Mouse (Mus musculus) neural tube, embryonic 10.5 days (tissue): ENCODE results near the gene Pcnt.
A peak's percentile ranks its signal among the peaks of the same experiment; 100 is the strongest.

Experiments used
- DNase-seq: peaks from one replicate; pipeline ENCODE4 v3.0.0-alpha.2; 2017; ENCODE audit warnings: low spot score; ENCODE audit errors: extremely low spot score

Pcnt gene

GRCm38 (mm10) chr10:76416811-76417210 is 25.8 kb downstream of the Pcnt start:
- DNase-seq: no peak

GRCm38 (mm10) chr10:76408520-76408919 is 34.1 kb downstream of the Pcnt start:
- no peak for DNase-seq

GRCm38 (mm10) chr10:76392596-76392995 is 50.0 kb downstream of the Pcnt start:
- DNase-seq: no peak

- peak; percentile 35 for DNase-seq
Observed at GRCm38 (mm10) chr10:76391786-76392185, 50.8 kb downstream of the Pcnt start.

- no peak for DNase-seq
Observed at GRCm38 (mm10) chr10:76391166-76391565, 51.4 kb downstream of the Pcnt start.

GRCm38 (mm10) chr10:76374981-76375380 is 67.6 kb downstream of the Pcnt start:
- no peak for DNase-seq

GRCm38 (mm10) chr10:76371736-76372135 is 70.8 kb downstream of the Pcnt start:
- DNase-seq: no peak

- no peak for DNase-seq
Observed at GRCm38 (mm10) chr10:76368766-76369165, 73.8 kb downstream of the Pcnt start.

GRCm38 (mm10) chr10:76363233-76363632 is 79.4 kb downstream of the Pcnt start:
- no peak for DNase-seq

GRCm38 (mm10) chr10:76358468-76358867 is 84.1 kb downstream of the Pcnt start:
- no peak for DNase-seq

GRCm38 (mm10) chr10:76357286-76357875 is 85.2 kb downstream of the Pcnt start:
- DNase-seq: no peak

- no peak for DNase-seq
Observed at GRCm38 (mm10) chr10:76354974-76355373, 87.6 kb downstream of the Pcnt start.

GRCm38 (mm10) chr10:76353986-76354385 is 88.6 kb downstream of the Pcnt start:
- DNase-seq: no peak

- DNase-seq: no peak
Observed at GRCm38 (mm10) chr10:76351953-76352352, 90.6 kb downstream of the Pcnt start.

- DNase-seq: peak; percentile 53
Observed at GRCm38 (mm10) chr10:76346589-76346988, 96.0 kb downstream of the Pcnt start.

- no peak for DNase-seq
Observed at GRCm38 (mm10) chr10:76346043-76346491, 96.5 kb downstream of the Pcnt start.

GRCm38 (mm10) chr10:76345540-76345902 is 97.1 kb downstream of the Pcnt start:
- no peak for DNase-seq

GRCm38 (mm10) chr10:76344711-76345539 is 97.7 kb downstream of the Pcnt start, which contains the start of gene Dip2a:
Gene Dip2a (minus strand): TSS chr10:76345291.
- peak; percentile 94 for DNase-seq

GRCm38 (mm10) chr10:76334350-76334749 is 108.2 kb downstream of the Pcnt start:
- DNase-seq: no peak

GRCm38 (mm10) chr10:76332040-76332439 is 110.5 kb downstream of the Pcnt start:
- DNase-seq: no peak

GRCm38 (mm10) chr10:76329093-76329492 is 113.5 kb downstream of the Pcnt start:
- no peak for DNase-seq

GRCm38 (mm10) chr10:76328574-76328973 is 114.0 kb downstream of the Pcnt start:
- DNase-seq: no peak
